Mouse (Mus musculus) MEL (cell line): ENCODE measurements around the gene Aco1.

Source experiments
- CTCF ChIP-seq, 3 experiments: IDR thresholded peaks in 2 of 3; conservative IDR thresholded peaks in 1 of 3; 2 replicates each; pipeline ENCODE4 v1.5.1; 2011 to 2012; ENCODE audit warnings: low read length in 3 of 3, low read depth in 2 of 3, mild to moderate bottlenecking in 2 of 3, improper control_type of control experiment in 1 of 3, inconsistent platforms in 1 of 3, mixed read lengths in 1 of 3, moderate library complexity in 1 of 3; ENCODE audit not compliant: control insufficient read depth in 1 of 3, insufficient read depth in 1 of 3, poor library complexity in 1 of 3, severe bottlenecking in 1 of 3
- HCFC1 ChIP-seq: IDR thresholded peaks from 2 replicates; pipeline ENCODE4 v1.6.1; 2012; ENCODE audit warnings: low read depth, mild to moderate bottlenecking, inconsistent platforms, low read length, improper control_type of control experiment, moderate library complexity
- MYC ChIP-seq: IDR thresholded peaks from 2 replicates; pipeline ENCODE4 v1.6.1; 2011; ENCODE audit warnings: low read depth, mild to moderate bottlenecking, low read length, improper control_type of control experiment, moderate library complexity
- SIN3A ChIP-seq: IDR thresholded peaks from 2 replicates; pipeline ENCODE4 v1.6.1; 2012; ENCODE audit warnings: low read length, improper control_type of control experiment, inconsistent platforms
- USF2 ChIP-seq, 2 experiments: IDR thresholded peaks; 2 replicates each; pipeline ENCODE4 v1.6.1; 2011 to 2012; ENCODE audit warnings: improper control_type of control experiment in 2 of 2, low read length in 2 of 2, borderline replicate concordance in 1 of 2, inconsistent platforms in 1 of 2, low read depth in 1 of 2, mild to moderate bottlenecking in 1 of 2; ENCODE audit not compliant: insufficient read depth in 1 of 2

- TF ChIP-seq USF2 (IDR thresholded peaks at IDR 0.05; ENCODE audit: borderline replicate concordance in 1 of 2, insufficient read depth in 1 of 2, low read depth in 1 of 2, low read length in 2 of 2) = no peak
- no peak for TF ChIP-seq MYC
- TF ChIP-seq CTCF (IDR thresholded peaks at IDR 0.05 in 2 of 3, conservative IDR thresholded peaks at IDR 0.05 in 1 of 3; ENCODE audit: control insufficient read depth in 1 of 3, insufficient read depth in 1 of 3, low read depth in 2 of 3, low read length in 3 of 3, poor library complexity in 1 of 3, severe bottlenecking in 1 of 3) = no peak
- no peak for TF ChIP-seq SIN3A
- TF ChIP-seq HCFC1 = no peak
These were observed 93.9 kb downstream of the Aco1 start for GRCm38 (mm10) chr4:40236829-40237228.
